Mouse (Mus musculus): ENCODE data around the gene D330045A20Rik. TPM values are rescaled to one million over a fixed set of nuclear protein-coding genes. Genes with fewer than 3 reads are reported as not detected.

The D330045A20Rik gene
- total RNA-seq, 1 experiment = 0.54 TPM

DNA sequence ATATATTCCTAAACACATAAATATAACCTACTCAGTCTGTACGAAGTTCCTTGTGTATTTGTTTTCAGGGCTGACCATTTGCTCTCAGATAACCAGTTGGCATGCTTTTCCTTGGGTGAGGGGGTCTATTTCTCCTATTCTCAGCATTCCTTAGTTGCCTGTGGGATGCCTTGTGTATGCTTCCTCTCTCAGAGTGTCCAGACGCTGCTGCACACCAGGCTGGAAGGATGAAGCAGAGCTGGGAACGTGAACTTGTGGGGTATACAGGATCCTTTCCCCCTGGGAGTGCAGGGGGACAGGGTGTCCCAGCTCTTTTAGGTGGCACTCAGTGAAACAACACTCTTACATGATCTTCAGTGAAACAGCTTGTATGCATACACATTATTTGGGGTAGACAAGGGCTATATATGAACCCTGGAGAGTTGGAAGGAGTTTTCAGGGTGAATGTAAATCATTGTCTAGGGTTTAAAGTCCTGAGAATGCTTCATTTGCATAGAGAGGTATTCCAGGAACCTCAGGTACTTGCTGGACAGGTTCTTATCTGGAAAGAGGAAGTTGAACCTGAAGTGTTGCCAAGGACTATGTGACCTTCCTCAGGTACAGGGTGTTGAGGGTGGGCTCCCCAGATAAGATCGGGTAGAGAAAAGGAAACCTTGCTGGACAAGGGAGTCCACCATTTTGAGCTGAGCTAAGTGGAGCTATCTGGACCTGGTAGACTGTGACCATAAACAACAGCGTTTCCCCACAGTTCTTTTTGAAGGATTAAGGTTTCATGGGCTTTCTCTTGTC lies 44.3 kb downstream of the D330045A20Rik start:
- H3K9me3 ChIP-seq (ENCODE audit: control insufficient read depth, insufficient read depth, low read depth, low read length) = no peaks in the 10 kb centered on the region
- no peaks in the 10 kb centered on the region for H3K36me3 ChIP-seq (ENCODE audit: control insufficient read depth, insufficient read depth, low read length, poor library complexity, severe bottlenecking)
- in situ Hi-C loops (cut with MboI; ENCODE audit: low sequenced_read_pairs in 2 of 2, unreplicated experiment in 2 of 2) = no loop called here
- no peak overlapping the region for H3K9ac ChIP-seq (ENCODE audit: insufficient read depth, low read depth, low read length, poor library complexity, severe bottlenecking)
- TF ChIP-seq HCFC1 (IDR thresholded peaks at IDR 0.05; ENCODE audit: borderline replicate concordance, insufficient read depth, low read length) (no peak), MAFK (IDR thresholded peaks at IDR 0.05; ENCODE audit: insufficient read depth, low read depth, low read length) (no peak), ZC3H11A (IDR thresholded peaks at IDR 0.05; ENCODE audit: borderline replicate concordance, low read depth, low read length) (no peak), ZNF384 (IDR thresholded peaks at IDR 0.05; ENCODE audit: low read depth, low read length) (no peak), CHD2 (IDR thresholded peaks at IDR 0.05; ENCODE audit: low read depth, low read length) (no peak)
- H3K4me3 ChIP-seq (ENCODE audit: insufficient read depth in 1 of 2, low read depth in 1 of 2, low read length in 2 of 2, poor library complexity in 1 of 2, severe bottlenecking in 1 of 2) = no peak overlapping the region
- H3K27ac ChIP-seq (ENCODE audit: insufficient read depth, low read depth, low read length, poor library complexity, severe bottlenecking) = no peak overlapping the region
- DNase-seq (ENCODE audit: low read depth, low spot score) = no peak
- H3K4me1 ChIP-seq (ENCODE audit: control insufficient read depth in 2 of 2, insufficient read depth in 2 of 2, low read length in 2 of 2, poor library complexity in 1 of 2) = no peaks in the 10 kb centered on the region; a peak in 1 of 4 replicates

DNA sequence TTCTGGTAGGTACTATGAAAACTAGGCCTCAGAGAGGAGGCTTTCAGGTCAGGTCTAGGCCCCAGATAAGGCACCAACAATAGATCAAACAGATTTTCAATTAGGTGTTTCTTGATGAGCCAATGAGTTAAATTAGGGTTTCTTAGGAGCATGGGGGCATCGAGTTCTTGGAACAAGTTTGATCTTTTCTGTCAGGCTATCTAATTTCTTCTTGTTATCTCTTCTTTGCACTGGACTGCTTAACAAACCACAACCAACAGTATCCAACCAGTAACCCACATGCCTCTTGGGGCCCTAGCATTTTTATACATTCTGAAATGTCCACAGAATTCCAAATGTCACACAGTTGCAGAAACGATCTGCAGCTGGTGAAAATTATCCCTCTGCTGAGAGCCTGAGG lies 45.6 kb downstream of the D330045A20Rik start:
- no peak for TF ChIP-seq CHD2 (IDR thresholded peaks at IDR 0.05; ENCODE audit: low read depth, low read length)
- no peak for TF ChIP-seq ZC3H11A (IDR thresholded peaks at IDR 0.05; ENCODE audit: borderline replicate concordance, low read depth, low read length)
- no peak for TF ChIP-seq ZNF384 (IDR thresholded peaks at IDR 0.05; ENCODE audit: low read depth, low read length)
- no peak for TF ChIP-seq MAFK (IDR thresholded peaks at IDR 0.05; ENCODE audit: insufficient read depth, low read depth, low read length)
- no peak for TF ChIP-seq HCFC1 (IDR thresholded peaks at IDR 0.05; ENCODE audit: borderline replicate concordance, insufficient read depth, low read length)
- no peaks in the 10 kb centered on the region for H3K9me3 ChIP-seq (ENCODE audit: control insufficient read depth, insufficient read depth, low read depth, low read length)
- no peak for DNase-seq (ENCODE audit: low read depth, low spot score)
- in situ Hi-C loops (cut with MboI; ENCODE audit: low sequenced_read_pairs in 2 of 2, unreplicated experiment in 2 of 2) = no loop called here
- H3K4me3 ChIP-seq (ENCODE audit: insufficient read depth in 1 of 2, low read depth in 1 of 2, low read length in 2 of 2, poor library complexity in 1 of 2, severe bottlenecking in 1 of 2) = no peak overlapping the region
- no peaks in the 10 kb centered on the region for H3K36me3 ChIP-seq (ENCODE audit: control insufficient read depth, insufficient read depth, low read length, poor library complexity, severe bottlenecking)
- H3K27ac ChIP-seq (ENCODE audit: insufficient read depth, low read depth, low read length, poor library complexity, severe bottlenecking) = no peak overlapping the region
- no peak overlapping the region for H3K9ac ChIP-seq (ENCODE audit: insufficient read depth, low read depth, low read length, poor library complexity, severe bottlenecking)
- H3K4me1 ChIP-seq (ENCODE audit: control insufficient read depth in 2 of 2, insufficient read depth in 2 of 2, low read length in 2 of 2, poor library complexity in 1 of 2) = no peaks in the 10 kb centered on the region; a peak in 1 of 4 replicates

DNA sequence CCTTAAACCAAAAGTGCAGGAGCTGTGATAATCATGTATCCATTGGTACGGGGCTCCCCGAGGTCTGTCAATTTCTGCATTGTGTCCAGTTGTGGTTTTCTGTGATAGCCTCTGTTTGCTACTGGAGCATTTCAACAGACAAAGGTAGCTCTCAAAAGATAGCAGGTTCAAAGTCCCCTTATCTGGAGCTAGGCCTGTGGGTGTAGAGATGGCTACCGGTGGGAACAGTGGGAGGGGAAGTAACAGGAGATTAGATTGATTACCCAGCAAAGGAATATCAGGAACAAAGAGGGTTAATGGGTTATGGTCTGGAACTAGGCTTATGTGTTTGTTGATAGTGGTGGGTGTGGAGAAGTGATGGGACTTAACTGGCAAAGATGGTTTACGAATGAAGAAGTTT lies 46.8 kb downstream of the D330045A20Rik start:
- in situ Hi-C loops (cut with MboI; ENCODE audit: low sequenced_read_pairs in 2 of 2, unreplicated experiment in 2 of 2) = no loop called here
- Histone ChIP-seq H3K4me1 (ENCODE audit: control insufficient read depth in 2 of 2, insufficient read depth in 2 of 2, low read length in 2 of 2, poor library complexity in 1 of 2) (no peaks in the 10 kb centered on the region; a peak in 1 of 4 replicates), H3K4me3 (ENCODE audit: insufficient read depth in 1 of 2, low read depth in 1 of 2, low read length in 2 of 2, poor library complexity in 1 of 2, severe bottlenecking in 1 of 2) (no peak overlapping the region), H3K27ac (ENCODE audit: insufficient read depth, low read depth, low read length, poor library complexity, severe bottlenecking) (no peak overlapping the region), H3K9me3 (ENCODE audit: control insufficient read depth, insufficient read depth, low read depth, low read length) (no peaks in the 10 kb centered on the region), H3K9ac (ENCODE audit: insufficient read depth, low read depth, low read length, poor library complexity, severe bottlenecking) (no peak overlapping the region), H3K36me3 (ENCODE audit: control insufficient read depth, insufficient read depth, low read length, poor library complexity, severe bottlenecking) (no peaks in the 10 kb centered on the region)
- no peak for TF ChIP-seq CHD2 (IDR thresholded peaks at IDR 0.05; ENCODE audit: low read depth, low read length)
- TF ChIP-seq ZC3H11A (IDR thresholded peaks at IDR 0.05; ENCODE audit: borderline replicate concordance, low read depth, low read length) = no peak
- TF ChIP-seq HCFC1 (IDR thresholded peaks at IDR 0.05; ENCODE audit: borderline replicate concordance, insufficient read depth, low read length) = no peak
- TF ChIP-seq MAFK (IDR thresholded peaks at IDR 0.05; ENCODE audit: insufficient read depth, low read depth, low read length) = no peak
- TF ChIP-seq ZNF384 (IDR thresholded peaks at IDR 0.05; ENCODE audit: low read depth, low read length) = no peak
- no peak for DNase-seq (ENCODE audit: low read depth, low spot score)

DNA sequence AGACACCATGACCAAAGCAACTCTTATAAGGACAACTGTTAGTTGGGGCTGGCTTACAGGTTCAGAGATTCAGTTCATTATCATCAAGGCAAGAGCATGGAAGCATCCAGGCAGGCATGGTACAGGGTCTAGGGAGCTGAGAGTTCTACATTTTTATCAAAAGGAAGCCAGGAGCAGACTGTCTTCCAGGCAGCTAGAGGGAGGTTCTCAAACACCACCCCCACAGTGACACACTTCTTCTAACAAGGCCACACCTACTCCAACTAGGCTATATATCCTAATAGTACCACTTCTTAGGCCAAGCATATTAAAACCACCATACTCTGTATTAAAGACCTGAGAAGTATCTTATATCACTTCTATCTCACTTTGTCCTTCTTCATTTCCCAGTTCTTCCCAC lies 49.5 kb downstream of the D330045A20Rik start:
- Histone ChIP-seq H3K4me1 (ENCODE audit: control insufficient read depth in 2 of 2, insufficient read depth in 2 of 2, low read length in 2 of 2, poor library complexity in 1 of 2) (no peaks in the 10 kb centered on the region; a peak in 1 of 4 replicates), H3K27ac (ENCODE audit: insufficient read depth, low read depth, low read length, poor library complexity, severe bottlenecking) (no peak overlapping the region), H3K9me3 (ENCODE audit: control insufficient read depth, insufficient read depth, low read depth, low read length) (no peaks in the 10 kb centered on the region), H3K4me3 (ENCODE audit: insufficient read depth in 1 of 2, low read depth in 1 of 2, low read length in 2 of 2, poor library complexity in 1 of 2, severe bottlenecking in 1 of 2) (no peak overlapping the region), H3K9ac (ENCODE audit: insufficient read depth, low read depth, low read length, poor library complexity, severe bottlenecking) (no peak overlapping the region), H3K36me3 (ENCODE audit: control insufficient read depth, insufficient read depth, low read length, poor library complexity, severe bottlenecking) (no peaks in the 10 kb centered on the region)
- no peak for TF ChIP-seq ZC3H11A (IDR thresholded peaks at IDR 0.05; ENCODE audit: borderline replicate concordance, low read depth, low read length)
- TF ChIP-seq ZNF384 (IDR thresholded peaks at IDR 0.05; ENCODE audit: low read depth, low read length) = no peak
- no peak for TF ChIP-seq CHD2 (IDR thresholded peaks at IDR 0.05; ENCODE audit: low read depth, low read length)
- TF ChIP-seq HCFC1 (IDR thresholded peaks at IDR 0.05; ENCODE audit: borderline replicate concordance, insufficient read depth, low read length) = no peak
- TF ChIP-seq MAFK (IDR thresholded peaks at IDR 0.05; ENCODE audit: insufficient read depth, low read depth, low read length) = no peak
- no peak for DNase-seq (ENCODE audit: low read depth, low spot score)
- in situ Hi-C loops (cut with MboI; ENCODE audit: low sequenced_read_pairs in 2 of 2, unreplicated experiment in 2 of 2) = no loop called here
